Mouse (Mus musculus) ES-Bruce4 (cell line): ENCODE data around the gene Arrdc1. TPM values are rescaled to one million over a fixed set of nuclear protein-coding genes. Genes with fewer than 3 reads are reported as not detected.

ENCODE experiments used
- H3K27ac ChIP-seq: 2 replicates; pipeline ENCODE4 v1.5.1; 2012; ENCODE audit warnings: low read length, inconsistent platforms; ENCODE audit not compliant: insufficient read depth
- H3K27me3 ChIP-seq: 2 replicates; pipeline ENCODE4 v1.6.1; 2012; ENCODE audit warnings: mild to moderate bottlenecking, low read length, inconsistent platforms; ENCODE audit not compliant: control insufficient read depth, poor library complexity, insufficient read depth, severe bottlenecking
- H3K36me3 ChIP-seq: 2 replicates; pipeline ENCODE4 v1.6.1; 2012; ENCODE audit warnings: inconsistent platforms, mild to moderate bottlenecking, low read length, moderate library complexity; ENCODE audit not compliant: control insufficient read depth, poor library complexity, insufficient read depth, severe bottlenecking
- H3K4me1 ChIP-seq: one replicate; pipeline ENCODE4 v1.8.1; 2011; ENCODE audit warnings: low read length; ENCODE audit not compliant: control insufficient read depth, insufficient read depth
- H3K4me3 ChIP-seq: 2 replicates; pipeline ENCODE4 v1.5.1; 2011; ENCODE audit warnings: low read depth, mild to moderate bottlenecking, low read length
- H3K9ac ChIP-seq: 2 replicates; pipeline ENCODE4 v1.6.1; 2012; ENCODE audit warnings: low read depth, mild to moderate bottlenecking, inconsistent platforms; ENCODE audit not compliant: poor library complexity, severe bottlenecking
- H3K9me3 ChIP-seq: replicated peaks from 2 replicates; pipeline ENCODE4 v1.6.1; 2012; ENCODE audit warnings: mild to moderate bottlenecking, low read length, inconsistent platforms; ENCODE audit not compliant: control insufficient read depth, poor library complexity, insufficient read depth, severe bottlenecking
- CTCF ChIP-seq: IDR thresholded peaks from one replicate; pipeline ENCODE4 v1.8.1; 2011; ENCODE audit warnings: low read depth, low read length
- EP300 ChIP-seq: IDR thresholded peaks from 2 replicates; pipeline ENCODE4 v1.6.1; 2011; ENCODE audit warnings: low read depth, low read length; ENCODE audit not compliant: insufficient read depth
- POLR2A ChIP-seq: IDR thresholded peaks from one replicate; pipeline ENCODE4 v1.8.1; 2011; ENCODE audit warnings: low read length; ENCODE audit not compliant: insufficient read depth
- polyA plus RNA-seq: library from polyadenylated mRNA; stranded (reverse); fragments of >200 nt; gene quantifications from 2 replicates; pipeline ENCODE4 v1.2.4, GENCODE M21; 2011; ENCODE audit warnings: low read depth; ENCODE audit not compliant: missing spikeins, insufficient read depth, insufficient read length

The Arrdc1 gene
- polyA plus RNA-seq, 1 experiment = 26.9 TPM

DNA sequence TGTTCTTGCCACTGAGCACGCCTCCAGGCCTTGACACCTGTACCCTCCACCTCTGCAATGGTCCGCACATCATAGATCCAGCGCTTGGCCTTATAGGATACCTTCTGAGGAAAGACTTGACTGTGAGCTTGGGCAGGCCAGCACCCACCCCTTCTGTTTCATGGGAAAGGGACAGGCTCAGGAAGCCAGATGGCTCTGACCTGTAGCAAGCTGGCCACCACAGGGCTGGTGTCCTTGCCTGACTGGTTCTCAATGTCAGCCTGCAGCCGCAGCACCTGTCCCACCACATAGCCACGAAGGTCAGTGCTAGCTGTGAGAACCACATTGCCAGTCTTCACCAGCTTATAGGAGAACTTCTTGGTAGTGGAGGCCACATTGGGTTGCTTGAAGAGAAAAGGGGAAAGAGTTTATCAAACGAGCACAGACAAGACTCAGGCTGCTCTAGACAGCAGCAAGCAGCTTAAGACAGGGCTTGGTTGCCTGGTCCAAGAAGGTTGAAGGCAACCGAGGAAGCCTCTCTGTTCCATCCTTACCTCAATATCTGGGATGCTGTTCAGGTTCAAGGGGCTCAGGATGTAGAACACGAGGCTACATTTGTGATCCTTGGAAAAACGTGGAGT, 8.6 kb downstream of the Arrdc1 start:
- TF ChIP-seq CTCF = no peak
- TF ChIP-seq POLR2A = no peak
- TF ChIP-seq EP300 = no peak
- Histone ChIP-seq H3K36me3 (no peaks in the 10 kb centered on the region), H3K4me1 (peaks cover 4% of the 10 kb centered on the region), H3K9me3 (no peaks in the 10 kb centered on the region), H3K9ac (no peak overlapping the region), H3K27me3 (no peaks in the 10 kb centered on the region), H3K27ac (no peak overlapping the region), H3K4me3 (no peak overlapping the region)

DNA sequence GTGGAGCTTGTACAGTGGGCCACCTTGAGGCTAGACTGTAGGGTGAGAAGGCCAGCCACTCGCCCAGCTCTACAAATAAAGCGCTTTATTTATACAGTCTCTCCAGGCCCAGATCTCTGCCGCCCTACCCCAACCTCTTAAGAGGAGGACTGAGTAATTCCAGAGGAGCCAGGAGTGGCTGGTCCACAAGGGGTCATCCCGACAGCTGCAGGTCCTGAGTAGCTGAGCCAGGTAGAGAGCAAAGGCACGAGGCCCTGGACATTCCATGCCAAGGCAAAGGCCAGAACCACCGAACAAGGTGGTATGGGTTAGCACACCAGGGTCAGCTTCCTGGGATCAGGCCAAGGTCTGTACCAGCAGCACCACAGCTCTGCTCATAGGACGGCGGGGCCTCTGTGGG, 9.8 kb downstream of the Arrdc1 start:
- Histone ChIP-seq H3K9me3 (no peaks in the 10 kb centered on the region), H3K9ac (no peak overlapping the region), H3K36me3 (no peaks in the 10 kb centered on the region), H3K27me3 (no peaks in the 10 kb centered on the region), H3K27ac (no peak overlapping the region), H3K4me1 (peaks cover 4% of the 10 kb centered on the region), H3K4me3 (no peak overlapping the region)
- TF ChIP-seq CTCF = no peak

DNA sequence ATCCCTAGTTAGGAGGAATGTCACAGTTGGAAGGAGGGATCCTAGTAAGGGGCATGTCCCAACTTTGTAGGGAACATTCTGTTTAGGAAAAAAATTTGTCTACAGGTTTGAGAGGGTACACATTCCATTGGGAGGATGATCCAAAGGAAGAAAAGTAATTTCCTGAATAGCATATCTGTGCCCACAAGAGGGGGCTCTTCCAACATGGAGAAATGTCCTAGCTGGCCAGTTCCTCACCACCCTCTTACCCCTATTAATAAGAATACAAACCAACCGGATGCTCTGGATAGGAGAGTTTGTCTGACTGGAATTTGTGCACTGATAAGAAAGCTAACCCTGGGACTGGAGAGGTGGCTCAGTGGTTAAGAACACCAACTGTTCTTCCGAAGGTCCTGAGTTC, 11.5 kb downstream of the Arrdc1 start:
- Histone ChIP-seq H3K4me3 (no peak overlapping the region), H3K4me1 (peaks cover 4% of the 10 kb centered on the region), H3K9ac (no peak overlapping the region), H3K36me3 (no peaks in the 10 kb centered on the region), H3K9me3 (no peaks in the 10 kb centered on the region), H3K27me3 (no peaks in the 10 kb centered on the region), H3K27ac (no peak overlapping the region)
- TF ChIP-seq CTCF (no peak), POLR2A (no peak), EP300 (no peak)

DNA sequence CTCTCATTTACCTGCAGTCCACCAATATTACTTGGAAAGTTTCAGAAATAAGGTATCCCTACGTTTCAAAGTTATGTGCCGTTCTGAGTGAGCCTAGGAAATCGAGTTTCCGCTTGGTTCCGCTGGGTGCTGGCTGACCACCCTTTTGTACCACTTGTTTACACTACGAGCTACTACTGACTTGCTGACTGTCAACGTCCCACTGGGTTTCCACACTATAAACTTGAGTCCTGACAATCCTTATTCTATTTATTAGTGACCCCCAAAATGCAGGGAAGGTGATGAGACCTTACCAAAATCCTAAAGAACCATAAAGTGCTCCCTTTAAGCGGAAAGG, 15.2 kb downstream of the Arrdc1 start:
- TF ChIP-seq CTCF (no peak), POLR2A (no peak), EP300 (no peak)
- H3K27me3 ChIP-seq = no peaks in the 10 kb centered on the region
- peak overlapping the region; percentile 81 for H3K27ac ChIP-seq
- peak overlapping the region; percentile 97 for H3K9ac ChIP-seq
- H3K36me3 ChIP-seq = no peaks in the 10 kb centered on the region
- H3K4me1 ChIP-seq = peaks cover 2% of the 10 kb centered on the region
- H3K9me3 ChIP-seq = no peaks in the 10 kb centered on the region
- H3K4me3 ChIP-seq = peak overlapping the region; percentile 98

GRCm38 (mm10) chr2:24918930-24919838, 15.9 kb downstream of the Arrdc1 start, which contains the start of gene Ehmt1:
Gene Ehmt1 (minus strand): TSS chr2:24919614.
- no peaks in the 10 kb centered on the region for H3K27me3 ChIP-seq
- H3K9me3 ChIP-seq = no peaks in the 10 kb centered on the region
- H3K27ac ChIP-seq = peak within 1 kb of the TSS; percentile 81
- peak within 1 kb of the TSS; percentile 98 for H3K4me3 ChIP-seq
- H3K4me1 ChIP-seq = peaks cover 2% of the 10 kb centered on the region
- H3K36me3 ChIP-seq = no peaks in the 10 kb centered on the region
- H3K9ac ChIP-seq = peak within 1 kb of the TSS; percentile 97
- no peak for TF ChIP-seq EP300
- TF ChIP-seq CTCF = no peak
- TF ChIP-seq POLR2A = peak; percentile 93

- no peak for TF ChIP-seq POLR2A
- no peak for TF ChIP-seq EP300
- TF ChIP-seq CTCF = no peak
- Histone ChIP-seq H3K4me1 (peaks cover 2% of the 10 kb centered on the region), H3K27ac (no peak overlapping the region), H3K36me3 (no peaks in the 10 kb centered on the region), H3K9ac (no peak overlapping the region), H3K9me3 (no peaks in the 10 kb centered on the region), H3K27me3 (no peaks in the 10 kb centered on the region), H3K4me3 (no peak overlapping the region)
Observed at GRCm38 (mm10) chr2:24914762-24915161, 20.3 kb downstream of the Arrdc1 start.
